Mouse (Mus musculus) myocyte (in vitro differentiated cells): Measurements from ENCODE around the gene Wdr61.

ENCODE experiments used
- CEBPB ChIP-seq: IDR thresholded peaks from 2 replicates; pipeline ENCODE4 v1.6.1; 2011; ENCODE audit warnings: mild to moderate bottlenecking, moderate library complexity; ENCODE audit not compliant: poor library complexity, insufficient read depth, severe bottlenecking
- MYOD1 ChIP-seq, 3 experiments: IDR thresholded peaks; one replicate each; pipeline ENCODE4 v1.6.1; 2011; ENCODE audit warnings: control low read depth in 2 of 3, low read depth in 2 of 3, mild to moderate bottlenecking in 2 of 3, moderate library complexity in 1 of 3; ENCODE audit not compliant: insufficient read length in 2 of 3, control insufficient read depth in 1 of 3
- MYOG ChIP-seq, 3 experiments: IDR thresholded peaks; one replicate each; pipeline ENCODE4 v1.6.1; 2011; ENCODE audit warnings: control low read depth in 2 of 3, low read depth in 2 of 3, mild to moderate bottlenecking in 2 of 3; ENCODE audit not compliant: insufficient read length in 2 of 3, control insufficient read depth in 1 of 3, insufficient read depth in 1 of 3
- POLR2A ChIP-seq: IDR thresholded peaks from one replicate; pipeline ENCODE4 v1.6.1; 2011; ENCODE audit warnings: low read depth, mild to moderate bottlenecking, control low read depth, moderate library complexity; ENCODE audit not compliant: insufficient read length
- TCF12 ChIP-seq: IDR thresholded peaks from one replicate; pipeline ENCODE4 v1.6.1; 2011; ENCODE audit warnings: mild to moderate bottlenecking, control low read depth; ENCODE audit not compliant: poor library complexity, insufficient read depth, severe bottlenecking
- TCF3 ChIP-seq: IDR thresholded peaks from one replicate; pipeline ENCODE4 v1.6.1; 2011; ENCODE audit warnings: low read depth, control low read depth; ENCODE audit not compliant: insufficient read length
- USF1 ChIP-seq: IDR thresholded peaks from one replicate; pipeline ENCODE4 v1.6.1; 2011; ENCODE audit warnings: low read depth, mild to moderate bottlenecking, control low read depth, moderate library complexity

DNA sequence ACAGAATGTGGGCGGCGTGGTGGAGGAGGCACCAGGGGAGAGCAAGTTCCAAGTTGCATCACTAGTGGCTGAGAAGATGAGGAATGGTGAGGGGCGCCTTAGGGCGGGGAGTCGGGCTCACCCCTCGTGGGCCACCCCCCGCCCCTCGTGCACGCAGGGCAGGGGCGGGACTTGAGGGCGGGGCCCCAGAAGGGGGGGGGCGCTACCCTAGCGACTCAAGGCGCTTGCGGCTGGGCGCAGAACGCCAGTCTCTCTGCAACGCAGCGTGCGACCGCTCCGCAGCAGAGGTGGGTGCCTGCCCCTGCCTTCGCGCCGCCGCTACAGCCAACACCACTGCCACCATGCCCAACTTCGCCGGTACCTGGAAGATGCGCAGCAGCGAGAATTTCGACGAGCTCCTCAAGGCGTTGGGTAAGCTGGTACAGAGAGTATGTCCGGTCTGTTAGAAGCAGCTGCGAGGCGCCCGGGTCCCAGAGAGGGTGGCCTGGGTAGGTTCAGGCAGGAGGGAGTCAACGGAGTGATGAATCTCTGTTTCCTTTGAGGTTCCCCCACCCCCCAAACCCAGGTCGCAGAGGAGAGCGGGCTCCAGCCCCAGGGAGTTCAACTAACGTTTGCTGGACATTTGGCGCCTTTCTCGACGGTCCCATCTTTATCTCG, 30.4 kb upstream of the Wdr61 start, which contains the start of gene Crabp1:
- TF ChIP-seq USF1 (no peak), TCF12 (no peak), POLR2A (no peak), MYOD1 (IDR thresholded peaks at IDR 0.05; ENCODE audit: control insufficient read depth in 1 of 3, insufficient read length in 2 of 3, low read depth in 2 of 3) (no peak), CEBPB (no peak), TCF3 (no peak), MYOG (IDR thresholded peaks at IDR 0.05; ENCODE audit: control insufficient read depth in 1 of 3, insufficient read depth in 1 of 3, insufficient read length in 2 of 3, low read depth in 2 of 3) (no peak)
